Mouse (Mus musculus): ENCODE measurements around the gene Coil.

DNA sequence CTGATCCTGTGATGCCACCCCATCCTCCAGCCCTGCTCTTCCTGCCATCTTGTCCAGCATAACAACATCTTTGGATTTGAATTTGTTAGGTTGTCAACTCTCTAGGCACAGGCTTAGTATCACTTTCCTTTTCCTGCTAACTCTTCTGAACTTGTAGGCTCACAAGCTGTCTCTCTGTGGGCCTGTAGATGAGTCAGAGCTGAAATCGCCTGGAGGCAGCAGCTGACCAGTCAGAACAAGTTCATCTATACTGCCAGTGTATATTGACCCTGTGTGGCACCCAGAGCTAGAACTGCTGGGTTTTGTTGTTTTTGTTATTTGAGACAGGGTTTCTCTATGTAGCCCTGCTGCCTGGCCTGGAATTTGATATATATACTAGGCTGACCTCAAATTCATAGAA, 61.1 kb downstream of the Coil start:
- TF ChIP-seq CTCF (IDR thresholded peaks at IDR 0.05; ENCODE audit: low read depth) (no peak), EP300 (optimal IDR thresholded peaks at IDR 0.05) (no peak)

Data from stomach, postnatal 0 days (tissue).